ENCODE assay signal across 14 mouse cellular contexts in the genomic region with DNA sequence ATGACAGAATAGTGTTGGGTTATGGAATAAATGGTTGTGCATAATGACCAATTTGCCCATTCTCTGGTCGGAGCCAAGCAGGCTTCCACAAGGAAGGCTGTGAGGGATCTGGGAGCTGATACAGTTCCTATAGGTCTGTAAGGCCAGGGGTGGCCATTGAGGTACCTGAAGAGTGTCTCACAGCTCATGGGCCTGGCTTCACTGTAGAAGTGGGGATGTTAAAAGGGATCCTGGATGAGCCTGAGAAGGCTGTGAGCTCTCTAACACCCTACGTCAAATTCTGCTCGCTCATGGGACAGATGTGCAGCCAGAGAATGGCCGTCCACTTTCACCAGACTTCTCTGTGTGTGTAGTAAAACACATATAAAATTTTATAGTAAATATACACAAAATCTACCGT.
"Had no signal": no experiment of that assay in that cellular context is flagged by ENCODE, and none has a peak within 500 bp of the region (broad histone marks: within the 10 kb centered on the region; RNA-seq: fewer than 3 reads in every experiment).

No protein-coding gene starts in this region.

- H3K4me1 ChIP-seq: intestine, embryonic 15.5 days; kidney, embryonic 15.5 days; limb, embryonic 12.5 days; midbrain, embryonic 15.5 days; neural tube, embryonic 12.5 days had no signal

- H3K4me3 ChIP-seq: intestine, embryonic 15.5 days; kidney, embryonic 15.5 days; limb, embryonic 12.5 days; midbrain, embryonic 15.5 days; neural tube, embryonic 12.5 days had no signal

- H3K27me3 ChIP-seq: intestine, embryonic 15.5 days; kidney, embryonic 15.5 days; limb, embryonic 12.5 days; midbrain, embryonic 15.5 days; neural tube, embryonic 12.5 days had no signal

- H3K9ac ChIP-seq: intestine, embryonic 15.5 days; kidney, embryonic 15.5 days; limb, embryonic 12.5 days; midbrain, embryonic 15.5 days; neural tube, embryonic 12.5 days had no signal

- H3K27ac ChIP-seq: intestine, embryonic 15.5 days; kidney, embryonic 15.5 days; limb, embryonic 12.5 days; midbrain, embryonic 15.5 days; neural tube, embryonic 12.5 days had no signal

- H3K9me3 ChIP-seq: intestine, embryonic 15.5 days; kidney, embryonic 15.5 days; limb, embryonic 12.5 days; midbrain, embryonic 15.5 days; neural tube, embryonic 12.5 days had no signal

- H3K4me2 ChIP-seq: intestine, embryonic 15.5 days; kidney, embryonic 15.5 days; limb, embryonic 12.5 days; midbrain, embryonic 11.5 days; midbrain, embryonic 15.5 days; neural tube, embryonic 12.5 days had no signal

- H3K36me3 ChIP-seq: intestine, embryonic 15.5 days; kidney, embryonic 15.5 days; limb, embryonic 12.5 days; midbrain, embryonic 15.5 days; neural tube, embryonic 12.5 days had no signal

- ATAC-seq: intestine, embryonic 15.5 days; midbrain, embryonic 15.5 days had no signal

- DNase-seq: kidney, adult 2 months; kidney, postnatal 14 days; layer of hippocampus, postnatal 36 days; lung, postnatal 36 days; retina, postnatal 1 day; right cerebral cortex, postnatal 4 days; thymus, adult 18-20 months; thymus, postnatal 14 days had no signal
